Mouse (Mus musculus): Measurements from ENCODE around the gene 1700125H20Rik. TPM values are rescaled to one million over a fixed set of nuclear protein-coding genes. Genes with fewer than 3 reads are reported as not detected.
"Not testable (repeated sequence)": the region's sequence is repeated elsewhere in the genome, so short reads cannot be mapped to it uniquely, and the experiment has no call there.

Gene 1700125H20Rik
- polyA plus RNA-seq, 1 experiment = not detected

DNA sequence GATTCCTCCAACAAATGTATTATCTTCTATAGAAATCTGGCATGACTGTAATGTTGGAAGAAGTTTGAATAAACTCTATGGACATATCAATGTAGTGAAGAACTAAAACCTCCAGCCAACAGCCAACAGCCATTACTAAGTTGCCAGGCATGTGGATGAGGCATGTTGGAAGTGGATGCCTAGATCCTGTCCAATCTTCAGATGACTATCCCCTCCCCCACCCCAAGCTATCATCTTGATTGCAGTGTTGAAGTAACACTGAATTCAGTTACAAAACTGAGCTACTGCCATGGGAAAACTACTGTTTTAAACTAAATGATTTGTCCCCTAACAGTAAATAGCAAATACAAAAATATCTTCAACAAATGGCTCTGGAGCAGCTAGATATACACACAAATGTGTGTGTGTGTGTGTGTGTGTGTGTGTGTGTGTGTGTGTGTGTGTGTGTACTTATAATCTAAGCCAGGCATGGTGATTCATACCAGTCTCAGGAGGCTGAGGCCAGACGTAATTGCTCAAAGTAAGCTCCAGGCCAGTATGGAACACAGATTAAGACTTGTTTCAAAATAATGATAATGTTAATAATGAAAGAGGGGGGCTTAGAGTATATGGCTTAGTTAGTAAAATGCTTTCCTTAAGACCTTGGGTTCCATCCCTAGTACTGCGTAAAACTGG lies 17.8 kb upstream of the 1700125H20Rik start:
- Histone ChIP-seq H3K4me1 (ENCODE audit: control insufficient read depth, insufficient read depth, low read length) (peaks cover 5% of the 10 kb centered on the region), H3K27ac (ENCODE audit: insufficient read depth, low read depth, low read length) (no peak overlapping the region)
- TF ChIP-seq CTCF (IDR thresholded peaks at IDR 0.05; ENCODE audit: low read depth, low read length) = no peak
- TF ChIP-seq POLR2A (IDR thresholded peaks at IDR 0.05; ENCODE audit: borderline replicate concordance, low read depth, low read length) = no peak

DNA sequence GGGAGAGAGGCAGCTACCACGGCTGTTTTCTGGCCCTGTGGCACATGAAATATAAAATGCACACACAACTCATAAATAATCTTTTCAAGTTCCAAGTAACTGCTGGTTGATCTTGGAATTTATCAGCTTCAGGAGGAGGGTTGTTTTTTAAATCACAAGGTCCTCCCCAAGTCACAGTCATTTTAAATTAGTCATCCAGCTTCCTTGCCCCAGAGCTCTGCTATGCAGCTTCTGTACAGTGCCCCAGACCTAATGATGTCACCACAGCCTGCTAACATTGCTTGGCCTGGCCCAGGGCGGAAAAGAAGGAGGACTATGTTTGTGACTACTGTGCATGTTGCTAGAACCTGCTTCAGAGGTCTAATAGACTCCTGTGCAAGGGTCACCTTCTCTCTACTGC lies 12.9 kb upstream of the 1700125H20Rik start:
- H3K27ac ChIP-seq (ENCODE audit: insufficient read depth, low read depth, low read length) = no peak overlapping the region
- H3K4me3 ChIP-seq (ENCODE audit: insufficient read depth, low read length) = no peak overlapping the region
- peaks cover 8% of the 10 kb centered on the region for H3K4me1 ChIP-seq (ENCODE audit: control insufficient read depth, insufficient read depth, low read length)
- TF ChIP-seq CTCF (IDR thresholded peaks at IDR 0.05; ENCODE audit: low read depth, low read length) (no peak), POLR2A (IDR thresholded peaks at IDR 0.05; ENCODE audit: borderline replicate concordance, low read depth, low read length) (no peak)

More for the DNA sequence above, 17.8 kb upstream of the 1700125H20Rik start:
- H3K4me3 ChIP-seq (ENCODE audit: insufficient read depth, low read length) = no peak overlapping the region

DNA sequence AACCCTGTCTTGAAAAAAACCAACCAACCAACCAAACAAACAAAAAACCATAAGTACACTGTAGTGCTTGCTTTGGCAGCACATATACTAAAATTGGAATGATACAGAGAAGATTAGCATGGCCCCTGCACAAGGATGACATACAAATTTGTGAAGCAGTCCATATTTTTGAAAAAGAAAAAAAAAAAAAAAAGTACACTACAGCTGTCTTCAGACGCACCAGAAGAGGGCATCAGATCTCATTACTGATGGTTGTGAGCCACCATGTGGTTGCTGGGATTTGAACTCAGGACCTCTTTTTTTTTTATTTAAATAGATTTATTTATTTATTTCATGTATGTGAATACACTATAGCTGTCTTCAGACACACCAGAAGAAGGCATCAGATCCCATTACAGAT lies 7.2 kb upstream of the 1700125H20Rik start:
- H3K4me1 ChIP-seq (ENCODE audit: control insufficient read depth, insufficient read depth, low read length); H3K27ac ChIP-seq (ENCODE audit: insufficient read depth, low read depth, low read length); H3K4me3 ChIP-seq (ENCODE audit: insufficient read depth, low read length): not testable (repeated sequence)

DNA sequence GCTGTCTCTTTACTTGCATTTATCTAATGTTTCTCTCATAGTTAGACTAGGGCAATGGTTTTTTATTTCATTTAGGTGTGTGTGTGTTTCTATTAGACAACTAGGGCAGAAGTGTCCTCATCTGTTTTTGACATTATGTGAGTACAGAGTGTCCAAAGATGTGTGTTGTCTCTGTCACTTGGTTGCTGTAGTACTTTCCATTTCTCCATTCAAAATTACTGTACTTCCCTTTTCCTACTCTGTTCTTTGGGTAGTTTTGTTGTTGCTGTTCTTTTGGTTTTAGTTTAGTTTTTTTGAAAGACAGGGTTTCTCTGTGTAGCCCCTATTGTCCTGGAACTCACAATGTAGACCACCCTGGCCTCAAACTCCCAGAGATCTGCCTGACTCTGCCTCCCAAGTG lies 5.8 kb upstream of the 1700125H20Rik start:
- Histone ChIP-seq H3K4me1 (ENCODE audit: control insufficient read depth, insufficient read depth, low read length) (peaks cover 6% of the 10 kb centered on the region), H3K4me3 (ENCODE audit: insufficient read depth, low read length) (no peak overlapping the region), H3K27ac (ENCODE audit: insufficient read depth, low read depth, low read length) (peak overlapping the region; percentile 19; the same call in 1 of the 2 replicates)
- no peak for TF ChIP-seq POLR2A (IDR thresholded peaks at IDR 0.05; ENCODE audit: borderline replicate concordance, low read depth, low read length)
- no peak for TF ChIP-seq CTCF (IDR thresholded peaks at IDR 0.05; ENCODE audit: low read depth, low read length)

DNA sequence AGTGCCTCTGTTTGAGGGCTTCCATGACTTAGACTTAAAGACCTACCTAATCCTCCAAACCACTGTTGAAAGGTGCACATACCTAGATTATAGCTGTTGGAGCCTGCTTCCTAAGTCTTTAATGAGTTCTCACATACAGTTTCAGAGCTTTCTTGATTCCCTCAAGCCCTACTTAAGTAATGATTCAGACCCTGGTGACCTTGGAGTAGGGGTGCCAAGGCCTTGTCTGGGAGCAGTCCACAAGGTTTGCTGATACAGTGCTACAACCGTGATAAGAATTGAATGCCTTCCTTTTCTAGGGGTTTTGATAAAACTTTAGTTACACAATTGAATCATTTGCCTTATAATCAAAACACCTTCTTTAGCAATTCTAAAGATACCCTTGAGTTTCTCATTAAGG lies 2.7 kb upstream of the 1700125H20Rik start:
- Histone ChIP-seq H3K4me1 (ENCODE audit: control insufficient read depth, insufficient read depth, low read length) (peaks cover 6% of the 10 kb centered on the region), H3K27ac (ENCODE audit: insufficient read depth, low read depth, low read length) (no peak overlapping the region), H3K4me3 (ENCODE audit: insufficient read depth, low read length) (no peak overlapping the region)
- TF ChIP-seq POLR2A (IDR thresholded peaks at IDR 0.05; ENCODE audit: borderline replicate concordance, low read depth, low read length) (no peak), CTCF (IDR thresholded peaks at IDR 0.05; ENCODE audit: low read depth, low read length) (no peak)

DNA sequence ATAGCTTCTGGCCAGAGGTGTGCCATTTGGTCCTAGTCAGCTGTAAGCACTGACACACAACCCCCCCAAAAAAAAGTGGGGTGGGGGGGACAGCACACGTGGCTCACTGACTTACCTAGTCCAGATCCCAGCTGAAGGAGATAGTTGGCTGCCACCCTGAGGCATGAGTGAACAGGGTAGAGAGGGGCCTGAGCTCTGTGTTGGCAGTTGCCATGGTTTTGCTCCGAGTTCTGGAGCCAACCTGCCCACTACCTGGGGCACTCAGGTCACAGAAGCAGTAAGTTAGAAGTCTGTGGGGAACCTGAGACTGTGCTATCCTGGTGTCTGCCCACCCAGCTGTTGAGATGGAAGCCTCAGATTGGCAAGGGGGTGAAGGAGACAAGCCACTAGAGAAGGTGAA lies 629 bp downstream of the 1700125H20Rik start:
- no peak overlapping the region for H3K4me3 ChIP-seq (ENCODE audit: insufficient read depth, low read length)
- TF ChIP-seq CTCF (IDR thresholded peaks at IDR 0.05; ENCODE audit: low read depth, low read length) (no peak), POLR2A (IDR thresholded peaks at IDR 0.05; ENCODE audit: borderline replicate concordance, low read depth, low read length) (no peak)
- no peaks in the 10 kb centered on the region for H3K4me1 ChIP-seq (ENCODE audit: control insufficient read depth, insufficient read depth, low read length)
- no peak overlapping the region for H3K27ac ChIP-seq (ENCODE audit: insufficient read depth, low read depth, low read length)

DNA sequence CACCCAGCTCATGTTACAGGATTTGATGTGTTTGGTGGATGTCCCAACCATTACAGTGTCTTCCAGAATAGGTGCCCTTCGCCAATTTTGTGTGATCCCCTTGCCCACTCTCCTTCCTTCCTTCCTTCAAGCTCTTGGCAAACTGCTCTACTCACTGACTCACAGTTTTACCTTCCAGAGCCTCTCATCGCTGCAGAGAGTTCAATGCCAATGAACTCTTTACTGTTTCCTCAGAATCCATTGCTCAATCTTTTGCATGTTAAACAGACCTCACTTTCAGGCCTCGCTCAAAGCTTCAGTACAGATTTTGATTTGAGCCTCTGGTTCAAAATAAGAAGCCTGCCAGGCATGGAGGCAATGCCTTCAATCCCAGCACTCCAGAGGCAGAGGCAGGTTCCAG lies 5.7 kb downstream of the 1700125H20Rik start:
- H3K4me3 ChIP-seq (ENCODE audit: insufficient read depth, low read length) = no peak overlapping the region
- H3K4me1 ChIP-seq (ENCODE audit: control insufficient read depth, insufficient read depth, low read length) = no peaks in the 10 kb centered on the region
- no peak overlapping the region for H3K27ac ChIP-seq (ENCODE audit: insufficient read depth, low read depth, low read length)
- TF ChIP-seq POLR2A (IDR thresholded peaks at IDR 0.05; ENCODE audit: borderline replicate concordance, low read depth, low read length) (no peak), CTCF (IDR thresholded peaks at IDR 0.05; ENCODE audit: low read depth, low read length) (no peak)

DNA sequence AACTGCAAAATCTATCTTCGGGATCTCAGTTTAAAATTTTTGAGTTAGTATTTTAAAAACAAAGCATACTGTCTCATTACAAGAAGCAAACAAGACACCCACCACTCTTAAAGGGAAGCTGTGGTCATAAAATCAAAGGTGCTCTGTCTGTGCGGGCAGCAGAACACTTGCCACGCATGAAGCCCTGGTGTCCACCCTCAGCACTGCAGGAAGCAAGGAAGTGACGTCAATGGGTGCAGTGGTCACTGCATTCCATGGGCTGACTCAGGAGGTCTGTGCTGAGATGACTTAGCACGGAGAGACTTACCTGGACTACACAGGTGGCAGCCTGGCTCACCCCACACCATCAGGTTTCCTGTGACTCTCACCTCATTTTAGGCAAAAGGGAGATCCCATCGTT lies 7.6 kb downstream of the 1700125H20Rik start:
- no peak overlapping the region for H3K27ac ChIP-seq (ENCODE audit: insufficient read depth, low read depth, low read length)
- TF ChIP-seq CTCF (IDR thresholded peaks at IDR 0.05; ENCODE audit: low read depth, low read length) (no peak), POLR2A (IDR thresholded peaks at IDR 0.05; ENCODE audit: borderline replicate concordance, low read depth, low read length) (no peak)

DNA sequence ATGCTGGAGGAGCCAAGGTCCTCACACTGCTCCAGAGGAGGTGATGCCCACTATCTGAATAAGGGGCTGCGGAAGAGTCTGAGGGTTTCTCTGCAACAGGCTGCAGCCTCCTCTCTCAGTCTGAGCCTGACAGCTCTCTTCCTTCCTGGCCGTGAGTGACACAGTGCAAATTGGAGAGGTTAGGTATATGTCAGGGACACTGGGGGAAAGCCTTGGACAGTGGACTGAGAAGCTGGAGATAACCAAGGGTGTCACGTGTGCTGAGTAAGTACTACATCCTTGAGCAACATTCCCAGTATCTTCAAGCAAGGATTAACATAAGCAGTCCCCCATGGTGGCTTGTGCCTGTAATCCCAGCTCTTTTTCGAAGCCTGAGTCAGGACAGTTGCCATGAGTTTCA lies 8.2 kb downstream of the 1700125H20Rik start:
- TF ChIP-seq POLR2A (IDR thresholded peaks at IDR 0.05; ENCODE audit: borderline replicate concordance, low read depth, low read length) (no peak), CTCF (IDR thresholded peaks at IDR 0.05; ENCODE audit: low read depth, low read length) (no peak)
- H3K4me1 ChIP-seq (ENCODE audit: control insufficient read depth, insufficient read depth, low read length) = 0 out of 2 replicates have a peak, but pooled peaks cover 2% of the 10 kb centered on the region
- no peak overlapping the region for H3K27ac ChIP-seq (ENCODE audit: insufficient read depth, low read depth, low read length)
- H3K4me3 ChIP-seq (ENCODE audit: insufficient read depth, low read length) = no peak overlapping the region

More for the DNA sequence above, 7.6 kb downstream of the 1700125H20Rik start:
- Histone ChIP-seq H3K4me1 (ENCODE audit: control insufficient read depth, insufficient read depth, low read length) (no peaks in the 10 kb centered on the region), H3K4me3 (ENCODE audit: insufficient read depth, low read length) (no peak overlapping the region)

DNA sequence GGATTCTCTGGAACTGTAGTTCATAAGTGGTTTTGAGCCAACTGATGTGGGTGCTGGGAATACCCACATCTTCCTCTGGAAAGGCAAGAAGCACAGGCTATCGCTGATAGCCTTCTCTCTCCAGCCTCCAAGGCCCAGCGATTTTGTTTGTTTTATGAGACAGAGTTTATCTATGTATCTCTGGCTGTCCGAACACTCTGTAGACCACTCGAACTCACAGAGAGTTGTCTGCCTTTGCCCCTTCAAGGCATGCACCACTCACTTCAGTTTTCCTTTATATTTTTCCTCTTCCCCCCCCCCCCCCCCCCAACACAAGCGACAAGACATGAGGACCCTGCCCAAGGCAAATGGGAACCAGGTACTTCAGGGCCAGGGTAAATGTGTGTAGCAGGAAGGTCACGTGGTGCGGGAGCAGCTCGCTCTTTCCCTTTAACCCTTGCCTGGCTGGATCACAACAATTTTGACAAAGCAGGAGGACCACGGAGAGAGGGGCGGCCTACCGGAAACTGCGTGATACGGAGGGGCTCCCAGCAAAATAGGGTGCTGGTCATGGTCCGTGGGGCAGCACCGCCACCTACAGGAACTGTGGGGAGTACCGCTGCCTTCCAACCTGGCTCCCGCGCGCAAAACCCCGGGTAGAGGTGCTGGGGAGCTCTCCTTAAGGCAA lies 12.5 kb downstream of the 1700125H20Rik start:
- no peak overlapping the region for H3K27ac ChIP-seq (ENCODE audit: insufficient read depth, low read depth, low read length)
- TF ChIP-seq CTCF (IDR thresholded peaks at IDR 0.05; ENCODE audit: low read depth, low read length) (peak; percentile 55), POLR2A (IDR thresholded peaks at IDR 0.05; ENCODE audit: borderline replicate concordance, low read depth, low read length) (no peak)
- H3K4me1 ChIP-seq (ENCODE audit: control insufficient read depth, insufficient read depth, low read length) = peaks cover 10% of the 10 kb centered on the region
- peak overlapping the region; percentile 43 for H3K4me3 ChIP-seq (ENCODE audit: insufficient read depth, low read length)

Data from bone marrow macrophage, adult 2 months (primary cell).